Mouse (Mus musculus) neural tube, embryonic 10.5 days (tissue): ENCODE measurements around the gene Cacna1g.

ENCODE experiments used
- DNase-seq: peaks from one replicate; pipeline ENCODE4 v3.0.0-alpha.2; 2017; ENCODE audit warnings: low spot score; ENCODE audit errors: extremely low spot score

Cacna1g gene

DNA sequence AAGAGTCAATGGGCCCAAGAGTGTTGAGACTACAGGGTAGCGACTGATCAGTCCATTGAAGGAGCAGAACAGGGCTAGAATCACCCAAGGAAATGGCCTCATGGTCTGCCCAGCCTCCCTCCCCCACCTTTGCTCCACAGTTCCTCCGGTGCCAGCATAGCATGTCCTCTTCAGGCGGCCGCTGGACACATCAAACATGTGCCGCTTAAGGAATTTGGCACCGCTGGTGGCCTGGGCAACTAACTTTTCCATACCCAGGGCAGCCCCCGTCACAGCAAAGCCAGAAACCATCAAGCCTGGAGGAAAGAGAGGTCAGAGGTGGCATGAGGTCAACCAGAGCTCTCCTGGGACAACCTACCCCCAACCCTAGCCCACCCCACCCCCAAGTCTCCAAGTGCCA is 8.0 kb upstream of the Cacna1g start:
- DNase-seq = no peak

DNA sequence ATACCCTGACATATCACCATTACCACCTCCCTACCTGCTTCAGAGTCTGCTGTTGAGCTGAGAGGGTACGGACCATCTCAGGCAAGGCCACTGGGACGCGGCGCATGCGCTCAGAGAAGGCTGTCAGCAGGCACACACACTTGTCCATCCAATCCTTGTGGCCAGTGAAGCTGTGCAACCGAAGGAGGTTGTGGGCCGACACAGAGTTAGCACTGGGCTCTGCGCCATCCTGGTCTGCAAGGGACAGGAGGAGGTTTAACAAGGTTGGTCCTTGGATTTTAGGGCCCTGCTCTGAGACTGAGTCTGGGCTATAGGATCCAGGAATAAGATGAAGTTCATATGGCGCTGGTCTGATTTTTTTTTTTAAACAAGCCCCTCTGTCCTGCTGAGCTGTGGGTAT is 6.4 kb upstream of the Cacna1g start:
- no peak for DNase-seq

DNA sequence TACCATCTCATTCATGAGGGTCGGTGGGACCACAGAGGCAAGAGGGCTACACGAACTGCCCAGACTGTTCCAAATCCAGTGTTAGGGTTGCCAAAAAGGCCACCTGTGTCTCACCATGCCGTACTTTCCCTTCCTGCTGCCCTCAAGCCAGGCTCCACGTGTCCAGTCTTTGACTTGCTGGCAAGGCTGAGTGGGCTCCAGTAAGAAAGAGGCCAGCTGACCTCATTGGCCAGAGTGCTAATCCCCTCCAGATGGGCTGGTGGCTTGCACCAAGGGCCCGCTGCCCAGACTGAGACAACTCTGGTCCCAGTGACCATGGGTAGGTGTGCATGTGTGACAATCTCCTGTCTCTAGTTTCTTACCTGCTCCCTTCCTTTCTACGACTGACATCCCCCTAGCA is 3.7 kb upstream of the Cacna1g start:
- DNase-seq = no peak

DNA sequence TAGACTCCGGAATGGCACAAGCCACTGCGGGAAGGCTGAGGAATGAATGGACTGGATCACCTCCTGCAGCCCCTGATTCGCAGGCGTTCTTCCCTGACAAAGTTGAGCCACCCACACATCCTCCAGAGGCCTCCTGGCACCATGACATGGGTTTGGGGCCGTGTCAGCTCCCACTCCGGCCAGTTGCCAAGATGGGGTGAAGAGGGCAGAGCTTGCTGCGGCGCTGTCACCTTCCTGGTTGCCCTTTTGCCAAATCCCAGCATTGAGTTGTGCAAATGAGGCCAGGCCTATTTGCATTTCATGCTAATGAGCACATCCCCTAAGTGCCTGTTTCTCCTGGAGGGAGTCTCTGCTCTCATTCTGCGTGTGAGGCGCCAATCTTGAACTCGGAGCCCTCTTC is 1.7 kb upstream of the Cacna1g start:
- no peak for DNase-seq

DNA sequence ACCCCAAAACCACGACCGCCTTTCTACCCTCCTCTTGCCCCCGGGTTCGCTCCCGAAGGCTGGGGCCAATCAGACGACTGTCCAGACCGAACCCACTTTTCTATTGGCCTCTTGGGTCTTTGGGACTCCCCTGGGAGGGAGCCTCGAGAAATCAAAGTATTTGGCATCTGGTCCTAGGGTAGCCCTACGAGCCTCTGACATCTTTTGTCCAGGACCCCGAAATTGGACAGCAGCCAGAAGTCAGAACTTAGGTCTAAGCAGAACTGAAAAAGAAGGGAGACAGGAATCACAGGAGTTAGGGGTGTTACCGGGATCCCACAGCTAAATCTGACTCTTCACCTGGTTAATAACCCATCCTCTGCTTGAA is 529 bp upstream of the Cacna1g start:
- DNase-seq = no peak

DNA sequence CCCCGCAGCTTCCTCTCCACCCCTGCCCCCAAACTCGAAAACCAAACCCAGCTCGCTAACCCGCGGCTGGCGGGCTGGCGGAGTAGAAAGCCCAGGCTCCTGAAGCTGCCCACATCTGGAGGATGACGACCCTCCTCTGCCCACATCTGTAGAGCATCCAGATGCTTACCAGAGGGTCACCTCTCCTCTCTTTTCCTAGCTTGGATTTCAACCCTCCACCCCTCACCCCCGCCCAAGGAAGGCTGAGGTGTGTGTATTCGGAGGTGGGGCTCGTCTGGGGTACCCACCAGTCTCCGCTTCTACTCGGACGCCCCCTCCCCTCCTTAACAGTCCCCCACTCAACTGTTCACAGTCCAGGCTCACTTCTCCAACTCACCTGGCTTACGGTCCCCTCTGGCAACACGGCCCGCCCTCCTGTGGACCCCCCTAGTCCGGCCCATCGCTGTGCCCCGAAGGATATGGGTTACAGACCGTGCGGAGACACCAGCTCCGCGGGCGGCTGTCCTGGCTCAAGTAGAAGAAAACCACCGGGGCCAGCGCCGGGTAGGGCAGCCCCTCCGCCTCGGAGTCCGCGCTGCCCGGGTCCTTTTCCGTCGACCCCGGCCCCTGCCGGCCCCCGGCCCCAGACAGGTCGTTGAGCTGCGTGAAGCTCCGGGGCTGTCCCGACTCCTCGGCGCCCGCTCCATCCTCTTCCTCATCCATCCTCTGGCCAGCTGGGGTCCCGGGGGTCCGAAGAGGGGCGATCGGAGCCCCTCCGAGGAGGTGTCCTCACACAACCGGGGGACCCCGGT is 887 bp downstream of the Cacna1g start:
- DNase-seq = peak; percentile 72

DNA sequence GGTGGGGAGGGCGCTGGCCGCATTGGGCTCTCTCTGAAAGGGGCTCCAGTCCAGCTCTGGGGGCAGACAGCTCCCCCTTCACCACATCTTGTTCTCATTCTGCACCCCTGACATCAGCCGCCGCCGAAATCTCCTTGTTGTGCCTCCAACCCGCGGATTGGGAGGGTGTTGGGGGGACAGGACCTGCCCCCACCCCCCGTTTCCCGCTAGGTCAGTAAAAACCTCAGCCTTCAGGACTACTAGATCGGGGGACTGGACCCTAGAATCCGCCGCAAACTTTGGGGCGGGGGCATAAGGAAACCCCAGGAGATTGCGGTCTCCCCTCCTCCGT is 1.4 kb downstream of the Cacna1g start:
- DNase-seq = peak; percentile 45

DNA sequence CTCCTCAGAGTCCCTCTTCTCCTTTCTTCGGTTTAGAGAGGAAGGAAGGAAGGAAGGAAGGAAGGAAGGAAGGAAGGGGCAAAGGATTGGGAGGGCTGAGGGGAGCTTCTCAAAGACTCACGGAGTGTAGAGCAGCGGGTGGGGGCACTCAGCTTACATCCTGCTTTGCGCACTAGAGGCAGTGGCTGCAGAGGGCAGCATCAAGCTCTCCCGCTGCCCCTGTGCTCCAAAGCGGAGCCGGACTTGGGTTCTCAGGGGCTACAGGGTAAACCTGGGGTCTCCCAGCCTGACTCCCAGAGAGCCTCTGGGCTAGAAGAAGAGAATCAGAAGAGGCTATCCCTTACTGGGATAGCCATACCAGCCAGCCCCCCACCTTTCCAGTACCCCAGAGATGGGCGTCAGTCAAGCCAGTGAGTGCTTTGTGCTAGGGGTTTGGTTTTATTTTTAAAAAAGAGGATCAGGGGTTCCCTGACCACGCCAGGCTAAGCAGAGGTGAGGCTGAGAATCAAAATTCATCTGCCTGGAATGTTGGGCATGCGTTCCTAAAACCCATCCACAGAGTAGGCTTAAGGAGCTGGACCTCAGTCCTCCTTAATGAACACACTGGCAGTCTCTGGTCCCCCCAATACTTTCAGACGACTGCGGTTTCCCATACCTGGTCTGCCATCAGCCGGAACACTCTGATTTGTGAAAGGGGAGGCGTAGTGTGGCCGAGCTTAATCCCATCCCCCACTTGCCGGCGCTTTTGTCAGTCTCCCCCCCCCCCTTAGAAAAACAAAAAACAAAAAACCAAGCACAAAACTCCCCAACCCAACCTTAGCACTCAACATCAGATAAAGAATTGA is 2.0 kb downstream of the Cacna1g start:
- DNase-seq = peak; percentile 39

DNA sequence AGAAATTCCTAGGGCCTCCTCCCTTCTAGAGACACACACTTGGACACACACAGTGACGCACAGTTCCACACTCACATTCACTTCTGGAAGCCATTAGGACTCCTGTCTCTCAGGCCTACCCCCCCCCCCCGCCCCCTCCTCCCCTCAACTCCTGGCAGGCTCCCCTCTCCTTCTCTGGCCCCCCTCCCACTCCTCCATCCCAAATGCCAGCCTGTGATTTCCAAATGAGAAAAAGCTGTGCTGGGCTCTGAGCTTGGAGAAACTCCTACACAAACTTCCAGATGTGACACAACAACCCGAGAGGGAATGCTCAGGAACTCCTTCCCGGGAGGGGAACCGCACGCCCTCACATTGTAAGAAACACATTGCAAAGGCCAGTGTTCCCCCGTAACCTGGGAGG is 3.6 kb downstream of the Cacna1g start:
- peak; percentile 57 for DNase-seq

DNA sequence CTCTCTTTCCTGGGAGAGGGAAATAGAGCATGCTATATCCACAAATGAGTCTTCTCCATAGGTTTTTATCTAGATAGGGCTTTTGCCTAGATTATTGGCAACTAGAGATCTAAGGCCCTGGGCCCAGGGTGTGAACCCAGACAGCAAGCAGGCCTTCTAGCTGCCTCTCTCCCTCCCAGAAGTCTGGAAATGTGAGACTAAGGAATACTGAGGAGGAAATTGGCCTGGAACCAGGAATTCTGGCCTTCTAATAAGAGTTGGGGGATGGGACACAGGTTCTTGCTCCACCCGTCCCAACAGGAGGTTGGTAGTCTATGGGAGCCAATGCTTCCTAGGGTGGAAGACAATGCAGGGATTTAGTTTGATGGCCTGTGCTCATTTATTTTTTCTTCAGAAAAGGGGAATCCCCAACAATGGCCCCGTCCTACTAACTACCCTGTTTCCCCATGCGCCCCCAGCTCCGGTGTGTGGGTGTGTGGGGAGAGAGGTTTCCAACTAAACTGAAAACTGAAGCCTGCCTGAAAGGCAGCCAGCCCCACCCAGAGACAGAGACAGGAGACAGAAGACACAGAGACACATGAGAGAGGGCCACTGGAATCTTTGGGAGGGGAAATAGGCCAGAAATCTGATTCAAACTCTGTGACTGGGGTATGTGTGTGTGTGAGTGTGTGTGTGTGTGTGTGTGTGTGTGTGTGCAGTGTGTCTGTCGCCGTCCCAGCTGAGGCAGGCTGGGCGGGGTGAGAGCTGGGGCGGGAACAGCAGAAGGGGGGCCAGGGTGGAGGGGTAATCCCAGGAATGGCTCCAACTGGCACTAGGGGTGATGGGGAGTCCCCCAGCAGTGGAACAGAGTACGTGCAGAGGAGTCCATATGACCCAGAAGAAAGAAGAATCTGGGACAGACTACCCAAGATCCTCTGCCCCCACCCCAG is 4.6 kb downstream of the Cacna1g start:
- DNase-seq = no peak

DNA sequence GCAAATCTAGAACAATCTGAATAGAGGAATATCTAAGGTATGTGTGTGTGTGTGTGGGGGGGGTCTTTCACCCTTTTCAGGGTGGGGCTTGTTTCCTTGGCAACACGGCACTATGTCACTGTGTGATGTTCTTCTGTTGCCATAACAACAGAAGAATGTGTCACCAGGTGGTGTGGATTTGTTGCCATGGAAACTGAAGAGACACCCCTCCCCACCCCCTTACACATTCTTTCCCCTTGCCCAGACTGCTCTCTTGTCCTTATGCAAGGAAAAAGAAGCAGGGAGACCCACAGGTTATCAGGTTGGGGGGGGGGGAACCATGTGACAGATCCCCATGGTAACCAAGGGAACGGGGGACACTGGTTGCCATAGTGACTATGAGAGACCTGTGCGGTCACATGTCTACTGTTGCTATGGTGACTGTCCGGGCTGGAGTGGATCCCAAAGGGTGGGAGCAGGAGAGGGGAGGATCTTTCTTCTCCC is 5.4 kb downstream of the Cacna1g start:
- DNase-seq = peak; percentile 83

- no peak for DNase-seq
Observed at GRCm38 (mm10) chr11:94466333-94466855, 7.6 kb downstream of the Cacna1g start.

- no peak for DNase-seq
Observed at GRCm38 (mm10) chr11:94464170-94464569, 9.8 kb downstream of the Cacna1g start.

DNA sequence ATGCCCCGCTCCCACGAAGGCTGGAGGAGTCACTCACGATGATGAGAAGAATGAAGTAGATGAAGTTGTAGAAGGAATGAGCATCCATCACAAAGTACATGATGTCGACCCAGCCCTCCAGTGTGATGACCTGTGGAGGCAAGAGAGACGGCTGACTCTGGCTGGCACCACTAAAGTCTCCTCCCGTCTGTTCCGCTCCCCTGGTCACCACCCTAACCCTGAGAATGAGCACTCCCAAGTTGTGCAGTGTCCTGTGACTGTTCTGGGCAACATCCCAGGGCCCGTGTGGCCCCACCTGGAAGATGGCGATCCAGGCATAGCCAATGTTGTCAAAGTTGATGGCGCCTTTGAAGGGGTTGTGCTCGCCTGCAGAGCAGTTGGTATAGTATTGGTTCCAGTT is 12.1 kb downstream of the Cacna1g start:
- DNase-seq = no peak

- DNase-seq = no peak
Observed at GRCm38 (mm10) chr11:94457001-94457400, 17.0 kb downstream of the Cacna1g start.

DNA sequence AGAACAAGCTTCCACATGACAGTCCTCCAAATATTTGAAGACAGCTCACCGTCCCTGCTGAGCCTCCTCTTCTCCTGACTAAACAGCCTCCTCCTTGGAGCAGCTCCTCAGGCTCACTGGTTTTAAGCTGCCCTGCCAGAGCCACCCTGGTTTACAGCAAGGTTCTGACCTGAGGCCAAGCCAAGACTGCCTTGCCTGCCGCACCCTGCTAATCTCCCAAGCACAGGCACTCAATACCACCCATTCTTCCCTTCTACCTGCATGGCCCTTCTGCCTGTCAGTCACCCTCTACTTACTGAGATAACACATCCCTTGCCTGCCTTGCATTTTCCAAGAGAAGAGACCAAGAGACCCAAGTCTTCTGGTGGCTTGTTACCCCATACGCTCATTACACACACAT is 17.7 kb downstream of the Cacna1g start:
- no peak for DNase-seq

DNA sequence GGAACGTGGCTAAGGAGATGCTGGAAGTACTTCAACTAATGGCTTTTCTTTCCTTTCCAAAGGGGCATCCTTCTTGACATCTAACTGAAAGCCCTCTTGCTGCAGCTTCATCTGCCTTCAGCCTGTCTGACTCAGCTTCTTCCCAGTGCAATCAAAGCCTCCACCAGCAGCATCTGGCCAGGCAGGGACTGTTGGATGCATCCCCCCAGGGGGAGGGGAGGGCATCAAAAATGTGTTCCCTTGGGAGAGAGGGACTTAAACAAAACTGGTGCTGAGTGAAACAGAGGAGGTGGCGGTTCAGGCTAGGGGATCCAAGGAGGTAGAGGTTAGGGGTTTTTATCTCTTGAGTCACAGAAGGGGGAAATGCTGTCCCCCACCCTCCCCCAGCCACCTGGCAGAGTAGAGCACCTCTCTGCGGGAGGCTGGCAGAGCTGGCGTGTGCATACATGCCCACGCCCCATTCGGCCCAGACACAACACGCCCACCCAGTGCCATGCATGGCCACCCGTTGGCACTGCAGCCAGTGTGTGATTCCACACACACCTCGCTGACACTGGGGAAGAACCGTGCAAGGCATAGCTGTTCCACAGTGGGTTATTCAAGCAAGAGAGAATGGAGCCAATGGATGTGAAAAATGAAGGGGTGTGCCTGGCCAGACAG is 18.7 kb downstream of the Cacna1g start:
- DNase-seq = no peak

DNA sequence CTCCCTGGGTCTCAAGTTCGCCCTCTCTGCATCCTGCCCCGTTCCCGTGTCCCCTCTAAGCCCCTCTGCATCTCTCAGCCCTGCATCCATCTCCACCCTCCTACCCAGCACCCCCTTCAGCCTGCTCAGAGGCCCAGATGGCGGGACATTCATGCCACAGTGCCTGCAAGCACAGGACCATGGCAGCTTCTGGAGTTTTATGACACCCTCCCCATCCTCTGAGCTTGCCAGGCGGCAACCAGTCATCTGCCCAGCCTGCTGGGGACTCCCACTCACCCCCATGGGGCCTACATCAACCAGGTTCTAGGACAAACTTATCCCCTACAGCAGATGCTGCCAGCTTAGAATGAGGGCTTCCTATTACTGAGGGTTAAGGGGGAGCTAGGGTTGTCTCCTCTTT is 19.2 kb downstream of the Cacna1g start:
- DNase-seq = no peak

DNA sequence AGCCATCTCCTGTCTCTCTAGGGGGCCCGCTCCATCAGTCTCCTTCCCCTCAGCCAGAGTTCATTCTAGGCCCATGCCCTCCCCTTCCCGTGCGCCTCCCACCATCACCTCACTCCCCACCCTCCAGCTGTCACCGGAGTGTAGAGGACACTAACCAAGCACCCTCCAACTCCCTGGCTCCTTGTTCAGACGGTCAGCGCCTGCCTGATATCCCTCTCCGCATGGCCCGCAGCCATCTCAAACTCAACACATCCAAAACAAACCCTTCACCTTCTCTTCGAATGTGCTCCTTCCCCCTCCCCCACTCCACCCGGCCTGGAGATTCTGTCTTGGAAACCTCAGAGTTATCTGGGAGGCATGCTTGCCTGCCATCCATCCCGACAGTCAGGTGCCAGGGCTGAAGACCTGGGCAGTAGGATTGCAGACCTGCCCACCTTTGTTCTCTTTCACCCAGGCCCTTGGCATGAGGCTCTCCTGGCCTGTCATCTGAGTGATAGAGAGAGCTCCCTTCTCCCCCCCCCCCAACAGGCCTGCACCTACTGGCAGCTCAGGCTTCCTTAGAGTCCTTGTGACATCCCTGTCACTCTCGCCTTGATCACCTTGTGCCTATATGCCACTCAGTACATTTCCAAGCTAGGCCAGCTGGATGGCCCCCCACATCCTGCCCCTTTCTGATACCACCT is 22.8 kb downstream of the Cacna1g start:
- no peak for DNase-seq

DNA sequence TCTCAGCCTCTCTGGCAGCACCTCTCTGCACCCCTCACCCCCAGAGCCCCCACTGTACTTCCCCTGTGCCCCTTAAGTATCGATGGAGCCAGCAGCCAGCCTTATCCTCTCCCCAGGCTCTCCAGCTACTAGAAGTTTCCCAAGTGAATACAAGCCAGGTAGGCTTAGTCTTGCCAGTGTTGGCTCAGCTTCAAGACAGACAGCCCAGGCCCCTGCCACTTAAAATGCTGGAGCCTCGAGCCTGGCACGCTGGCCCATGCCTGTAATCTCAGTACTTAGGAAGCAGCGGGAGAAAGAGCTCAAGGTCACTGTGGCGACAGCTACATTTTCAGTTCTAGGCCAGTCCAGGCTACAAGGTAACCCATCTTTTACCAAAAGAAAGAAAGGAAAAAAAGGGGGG is 24.1 kb downstream of the Cacna1g start:
- DNase-seq = no peak
